Mouse (Mus musculus) cortical plate, adult 2 months (tissue): ENCODE measurements around the gene Traf5.

Source experiments
- CTCF ChIP-seq: fragments of 200-500 bp; IDR thresholded peaks from 2 replicates; pipeline ENCODE4 v1.5.1; 2011; ENCODE audit warnings: mild to moderate bottlenecking, control low read depth, low read length; ENCODE audit not compliant: insufficient read depth; ENCODE audit errors: extremely low read depth
- POLR2A ChIP-seq: fragments of 200-500 bp; IDR thresholded peaks from 2 replicates; pipeline ENCODE4 v1.6.1; 2011; ENCODE audit warnings: mild to moderate bottlenecking, low read length, control low read depth; ENCODE audit not compliant: insufficient read depth; ENCODE audit errors: extremely low read depth

DNA sequence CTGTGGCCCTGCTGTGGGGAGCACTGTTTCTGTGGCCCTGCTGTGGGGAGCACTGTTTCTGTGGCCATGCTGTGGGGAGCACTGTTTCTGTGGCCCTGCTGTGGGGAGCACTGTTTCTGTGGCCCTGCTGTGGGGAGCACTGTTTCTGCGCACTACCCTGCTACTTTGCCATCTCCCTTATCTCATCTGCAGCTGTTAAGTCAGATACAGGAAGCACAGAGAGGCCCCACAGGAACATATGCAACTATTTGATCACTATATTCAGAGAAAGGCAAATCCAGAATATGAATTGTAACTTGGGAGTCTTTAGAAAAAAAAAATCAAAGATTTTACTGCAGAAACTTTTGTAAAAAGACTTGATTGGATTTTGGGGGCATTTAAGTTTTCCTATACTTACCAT is 23.0 kb upstream of the Traf5 start:
- no peak for TF ChIP-seq CTCF
- TF ChIP-seq POLR2A = no peak
